Mouse (Mus musculus) testis, adult 2 months (tissue): ENCODE results near the gene Gm5485. TPM values are rescaled to one million over a fixed set of nuclear protein-coding genes. Genes with fewer than 3 reads are reported as not detected.

Source experiments
- H3K27ac ChIP-seq: fragments of 200-500 bp; 2 replicates; pipeline ENCODE4 v1.5.1; 2012; ENCODE audit warnings: low read depth, low read length; ENCODE audit not compliant: control insufficient read depth, insufficient read depth
- H3K27me3 ChIP-seq: fragments of 200-500 bp; 2 replicates; pipeline ENCODE4 v1.6.1; 2012; ENCODE audit warnings: mild to moderate bottlenecking, low read length, moderate library complexity; ENCODE audit not compliant: control insufficient read depth, insufficient read depth
- H3K36me3 ChIP-seq: fragments of 200-500 bp; 2 replicates; pipeline ENCODE4 v1.6.1; 2012; ENCODE audit warnings: mild to moderate bottlenecking, low read length; ENCODE audit not compliant: control insufficient read depth, insufficient read depth
- H3K4me1 ChIP-seq: fragments of 200-500 bp; 2 replicates; pipeline ENCODE4 v1.6.1; 2012; ENCODE audit warnings: low read length; ENCODE audit not compliant: control insufficient read depth, insufficient read depth
- H3K4me3 ChIP-seq: fragments of 200-500 bp; 2 replicates; pipeline ENCODE4 v1.5.1; 2012; ENCODE audit warnings: low read depth, mild to moderate bottlenecking, low read length, moderate library complexity, mixed read lengths; ENCODE audit not compliant: control insufficient read depth
- CTCF ChIP-seq: fragments of 200-500 bp; IDR thresholded peaks from 2 replicates; pipeline ENCODE4 v1.5.1; 2012; ENCODE audit warnings: low read depth, mild to moderate bottlenecking, inconsistent platforms, low read length, moderate library complexity; ENCODE audit not compliant: control insufficient read depth, insufficient read depth, insufficient replicate concordance
- POLR2A ChIP-seq: fragments of 200-500 bp; IDR thresholded peaks from 2 replicates; pipeline ENCODE4 v1.6.1; 2012; ENCODE audit warnings: low read depth, mild to moderate bottlenecking, inconsistent platforms, low read length, moderate library complexity; ENCODE audit not compliant: control insufficient read depth
- polyA plus RNA-seq: library from polyadenylated mRNA; depleted of rRNA; stranded (reverse); fragments of >200 nt; gene quantifications from 2 replicates; pipeline ENCODE4 v1.2.3, GENCODE M21; 2012; rRNA removed

Gm5485 gene
- polyA plus RNA-seq: not detected in 2 replicates

GRCm38 (mm10) chr16:48412246-48412645 lies at the start of gene Gm5485:
TSS of gene Gm5485 (minus strand) at chr16:48412416.
- H3K27ac ChIP-seq: no peak within 1 kb of the TSS
- H3K4me1 ChIP-seq: no peaks in the 10 kb centered on the region
- H3K36me3 ChIP-seq: no peaks in the 10 kb centered on the region
- no peak within 1 kb of the TSS for H3K4me3 ChIP-seq
- no peaks in the 10 kb centered on the region for H3K27me3 ChIP-seq
- no peak for TF ChIP-seq POLR2A
- no peak for TF ChIP-seq CTCF

GRCm38 (mm10) chr16:48453264-48453663 lies 41.0 kb upstream of the Gm5485 start:
- TF ChIP-seq POLR2A: no peak
- TF ChIP-seq CTCF: no peak
- no peaks in the 10 kb centered on the region for H3K36me3 ChIP-seq
- no peaks in the 10 kb centered on the region for H3K27me3 ChIP-seq
- H3K4me3 ChIP-seq: no peak overlapping the region
- H3K4me1 ChIP-seq: no peaks in the 10 kb centered on the region
- no peak overlapping the region for H3K27ac ChIP-seq

GRCm38 (mm10) chr16:48446161-48446925 lies 34.1 kb upstream of the Gm5485 start:
- no peaks in the 10 kb centered on the region for H3K4me1 ChIP-seq
- no peak overlapping the region for H3K4me3 ChIP-seq
- no peaks in the 10 kb centered on the region for H3K36me3 ChIP-seq
- TF ChIP-seq CTCF: no peak
- no peak for TF ChIP-seq POLR2A
- no peaks in the 10 kb centered on the region for H3K27me3 ChIP-seq
- H3K27ac ChIP-seq: no peak overlapping the region

- H3K4me3 ChIP-seq: no peak overlapping the region
- TF ChIP-seq CTCF (no peak), POLR2A (no peak)
- no peak overlapping the region for H3K27ac ChIP-seq
- H3K36me3 ChIP-seq: no peaks in the 10 kb centered on the region
- H3K27me3 ChIP-seq: no peaks in the 10 kb centered on the region
- H3K4me1 ChIP-seq: no peaks in the 10 kb centered on the region
These were observed 32.4 kb upstream of the Gm5485 start for GRCm38 (mm10) chr16:48444589-48444988.

GRCm38 (mm10) chr16:48437476-48437875 lies 25.3 kb upstream of the Gm5485 start:
- Histone ChIP-seq H3K4me3 (no peak overlapping the region), H3K36me3 (no peaks in the 10 kb centered on the region), H3K27me3 (no peaks in the 10 kb centered on the region), H3K4me1 (no peaks in the 10 kb centered on the region), H3K27ac (no peak overlapping the region)
- TF ChIP-seq CTCF: no peak
- no peak for TF ChIP-seq POLR2A

GRCm38 (mm10) chr16:48435454-48435853 lies 23.2 kb upstream of the Gm5485 start:
- no peaks in the 10 kb centered on the region for H3K27me3 ChIP-seq
- no peak for TF ChIP-seq POLR2A
- TF ChIP-seq CTCF: no peak
- H3K36me3 ChIP-seq: no peaks in the 10 kb centered on the region
- no peak overlapping the region for H3K27ac ChIP-seq
- no peak overlapping the region for H3K4me3 ChIP-seq
- H3K4me1 ChIP-seq: no peaks in the 10 kb centered on the region; the same call in none of the 2 replicates

GRCm38 (mm10) chr16:48431027-48431426 lies 18.8 kb upstream of the Gm5485 start, which contains the start of gene Morc1:
TSS of gene Morc1 (plus strand) at chr16:48431237.
- Histone ChIP-seq H3K4me1 (no peaks in the 10 kb centered on the region; the same call in none of the 2 replicates), H3K4me3 (peak within 1 kb of the TSS; percentile 80), H3K27me3 (no peaks in the 10 kb centered on the region), H3K27ac (no peak within 1 kb of the TSS), H3K36me3 (no peaks in the 10 kb centered on the region)
- peak; percentile 26; the same call in 1 of the 2 replicates for TF ChIP-seq CTCF
- TF ChIP-seq POLR2A: no peak
